Mouse (Mus musculus) intestine, embryonic 15.5 days (tissue): ENCODE data around the gene Fgf14. TPM values are rescaled to one million over a fixed set of nuclear protein-coding genes. Genes with fewer than 3 reads are reported as not detected.
A peak's percentile ranks its signal among the peaks of the same experiment; 100 is the strongest.
"Not testable (repeated sequence)": the region's sequence is repeated elsewhere in the genome, so short reads cannot be mapped to it uniquely, and the experiment has no call there.

Source experiments
- ATAC-seq: fragments of 200-750 bp; cut with Nextera tagmentation; 2 replicates; pipeline ENCODE4 v1.8.0; 2017; ENCODE audit warnings: moderate TSS enrichment, moderate library complexity
- H3K27ac ChIP-seq: fragments of 300-500 bp; sonication (generic); 2 replicates; pipeline ENCODE4 v1.5.1; 2015; ENCODE audit warnings: mild to moderate bottlenecking, inconsistent platforms
- H3K27me3 ChIP-seq: fragments of 300-500 bp; sonication (generic); replicated peaks from 2 replicates; pipeline ENCODE4 v1.6.1; 2015; ENCODE audit warnings: inconsistent platforms
- H3K36me3 ChIP-seq: fragments of 300-500 bp; sonication (generic); 2 replicates; pipeline ENCODE4 v1.6.1; 2015; ENCODE audit warnings: inconsistent platforms
- H3K4me1 ChIP-seq: fragments of 300-500 bp; sonication (generic); replicated peaks from 2 replicates; pipeline ENCODE4 v1.6.1; 2015; ENCODE audit warnings: inconsistent platforms
- H3K4me2 ChIP-seq: fragments of 300-500 bp; sonication (generic); replicated peaks from 2 replicates; pipeline ENCODE4 v1.6.1; 2015; ENCODE audit warnings: mild to moderate bottlenecking, inconsistent platforms
- H3K4me3 ChIP-seq: fragments of 300-500 bp; sonication (generic); replicated peaks from 2 replicates; pipeline ENCODE4 v1.5.1; 2015; ENCODE audit warnings: inconsistent platforms
- H3K9ac ChIP-seq: fragments of 300-500 bp; sonication (generic); 2 replicates; pipeline ENCODE4 v1.6.1; 2015; ENCODE audit warnings: inconsistent platforms
- H3K9me3 ChIP-seq: fragments of 300-500 bp; sonication (generic); 2 replicates; pipeline ENCODE4 v1.6.1; 2016; ENCODE audit warnings: inconsistent platforms
- WGBS: fragments of 180-500 bp; shearing (Covaris S2); methylation state at CpG from one replicate; pipeline ENCODE4 v1.1.7; 2015; 5-methylcytosine and 5-hydroxymethylcytosine counted together
- polyA plus RNA-seq: library from polyadenylated mRNA; unstranded; fragments of >200 nt; fragmentation: Nextera tagmentation; extraction: Ambion mirVana; gene quantifications from 2 replicates; pipeline ENCODE4 v1.2.1, GENCODE M21; 2015

Gene Fgf14
- polyA plus RNA-seq, 1 experiment from 2014 or later = 1.0 TPM

DNA sequence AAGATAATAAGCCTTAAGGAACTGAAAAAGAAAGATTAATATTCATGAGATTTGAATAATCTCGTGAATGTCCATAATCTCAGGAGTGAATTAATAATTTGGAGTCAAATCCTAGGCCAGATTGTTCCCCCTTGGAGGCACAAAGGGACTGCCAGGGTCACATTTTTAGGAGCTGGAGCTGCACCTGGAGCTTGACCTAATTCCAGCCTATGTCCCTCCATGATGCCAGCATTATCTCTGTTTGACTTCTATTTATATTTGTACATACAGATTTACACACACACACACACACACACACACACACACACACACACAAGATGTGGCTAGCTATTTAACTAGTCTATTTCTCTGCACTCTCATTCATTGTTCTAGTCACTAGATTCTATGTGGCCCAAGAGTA, 100.4 kb downstream of the Fgf14 start:
- no peak overlapping the region for H3K4me3 ChIP-seq
- H3K4me2 ChIP-seq = no peak overlapping the region
- H3K4me1 ChIP-seq = no peaks in the 10 kb centered on the region
- no peaks in the 10 kb centered on the region for H3K27me3 ChIP-seq
- ATAC-seq = no peak
- WGBS = 76% methylated on average over 1 of the region's 1 CpGs
- no peaks in the 10 kb centered on the region for H3K36me3 ChIP-seq
- no peak overlapping the region for H3K9ac ChIP-seq
- H3K9me3 ChIP-seq = no peaks in the 10 kb centered on the region
- no peak overlapping the region for H3K27ac ChIP-seq

DNA sequence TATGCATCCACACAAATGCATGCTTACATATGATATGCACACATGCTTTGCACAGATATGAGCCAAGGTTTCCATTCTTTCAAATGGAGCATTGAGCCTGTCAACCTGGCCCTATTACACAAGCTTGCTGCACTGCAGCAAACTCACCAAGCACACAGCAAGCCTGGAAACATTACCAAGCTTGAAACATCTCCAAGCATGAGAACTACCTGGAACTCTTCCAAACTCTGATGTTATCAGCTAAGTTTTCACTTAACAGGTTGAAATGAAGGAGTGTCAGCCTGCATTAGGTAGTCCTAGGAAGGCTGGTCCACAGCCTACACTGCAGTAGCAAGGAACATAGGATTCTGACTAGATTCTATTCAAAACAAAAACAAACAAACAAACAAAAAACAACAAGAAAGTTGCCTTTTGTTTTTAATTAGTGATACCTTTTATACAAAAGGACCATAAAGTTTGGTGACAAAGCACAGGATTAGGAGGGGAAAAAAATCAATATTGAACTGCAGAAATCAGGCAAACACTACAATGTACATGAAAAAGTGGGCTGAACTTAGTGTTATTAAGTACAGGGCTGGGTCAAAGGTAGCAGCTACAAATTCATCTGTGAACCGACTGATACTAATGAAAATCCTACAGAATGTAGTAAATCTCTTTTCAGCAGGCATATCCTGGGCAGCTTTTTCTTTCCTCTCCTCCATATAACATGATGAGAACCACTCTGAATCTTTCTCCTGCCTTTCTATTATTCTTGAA, 101.6 kb downstream of the Fgf14 start:
- H3K9me3 ChIP-seq = no peaks in the 10 kb centered on the region
- no peak overlapping the region for H3K9ac ChIP-seq
- no peak overlapping the region for H3K4me2 ChIP-seq
- H3K27me3 ChIP-seq = no peaks in the 10 kb centered on the region
- H3K36me3 ChIP-seq = no peaks in the 10 kb centered on the region
- H3K4me1 ChIP-seq = no peaks in the 10 kb centered on the region
- peak; percentile 84 for ATAC-seq
- H3K27ac ChIP-seq = no peak overlapping the region
- WGBS = 51% methylated on average over 1 of the region's 1 CpGs
- no peak overlapping the region for H3K4me3 ChIP-seq

DNA sequence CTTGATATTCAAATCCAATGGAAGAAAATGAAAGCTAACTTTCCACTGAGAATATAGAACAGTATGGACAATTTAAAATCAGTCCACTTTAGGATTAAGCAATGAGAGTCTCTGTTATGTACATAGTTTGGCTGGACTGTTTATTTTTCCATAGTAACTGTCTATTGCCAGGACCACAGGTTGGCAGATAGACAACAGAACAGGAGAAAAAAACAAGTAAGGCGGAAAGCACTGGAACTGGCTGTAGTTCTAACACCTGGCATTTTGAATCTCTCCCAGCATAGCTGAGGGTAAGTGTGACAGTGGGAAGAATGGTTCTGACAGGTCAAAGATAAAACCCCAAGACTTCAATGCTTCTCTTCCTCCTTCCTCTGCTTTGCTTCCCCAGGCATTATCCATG, 110.5 kb downstream of the Fgf14 start:
- H3K9me3 ChIP-seq = no peaks in the 10 kb centered on the region
- no peaks in the 10 kb centered on the region for H3K4me1 ChIP-seq
- no peak overlapping the region for H3K4me3 ChIP-seq
- no peaks in the 10 kb centered on the region for H3K36me3 ChIP-seq
- no peak overlapping the region for H3K4me2 ChIP-seq
- no peaks in the 10 kb centered on the region for H3K27me3 ChIP-seq
- H3K9ac ChIP-seq = no peak overlapping the region
- no peak for ATAC-seq
- 81% methylated on average over 1 of the region's 1 CpGs for WGBS
- no peak overlapping the region for H3K27ac ChIP-seq

DNA sequence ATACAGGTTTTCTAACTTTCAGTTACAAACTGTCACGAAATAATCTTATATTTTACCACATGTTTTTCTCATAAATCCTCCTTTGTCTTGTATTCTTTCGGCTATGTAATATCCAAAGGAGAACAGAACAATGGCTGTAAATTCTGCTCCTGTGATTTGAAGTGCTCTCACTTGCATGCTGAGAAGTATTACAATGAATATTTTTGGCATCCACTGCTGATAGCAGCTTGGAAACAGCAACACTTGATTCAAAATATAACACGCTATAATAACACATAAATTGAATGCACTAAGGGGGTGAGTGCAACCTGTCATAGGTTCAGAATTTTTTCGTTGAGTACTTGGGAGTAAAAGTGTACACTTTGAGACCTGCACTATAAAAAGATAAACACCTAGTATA, 115.4 kb downstream of the Fgf14 start:
- Histone ChIP-seq H3K4me1 (no peaks in the 10 kb centered on the region), H3K9ac (no peak overlapping the region), H3K4me2 (no peak overlapping the region), H3K9me3 (no peaks in the 10 kb centered on the region), H3K4me3 (no peak overlapping the region), H3K27ac (no peak overlapping the region), H3K36me3 (no peaks in the 10 kb centered on the region), H3K27me3 (no peaks in the 10 kb centered on the region)
- no peak for ATAC-seq
- 74% methylated on average over 4 of the region's 4 CpGs for WGBS

DNA sequence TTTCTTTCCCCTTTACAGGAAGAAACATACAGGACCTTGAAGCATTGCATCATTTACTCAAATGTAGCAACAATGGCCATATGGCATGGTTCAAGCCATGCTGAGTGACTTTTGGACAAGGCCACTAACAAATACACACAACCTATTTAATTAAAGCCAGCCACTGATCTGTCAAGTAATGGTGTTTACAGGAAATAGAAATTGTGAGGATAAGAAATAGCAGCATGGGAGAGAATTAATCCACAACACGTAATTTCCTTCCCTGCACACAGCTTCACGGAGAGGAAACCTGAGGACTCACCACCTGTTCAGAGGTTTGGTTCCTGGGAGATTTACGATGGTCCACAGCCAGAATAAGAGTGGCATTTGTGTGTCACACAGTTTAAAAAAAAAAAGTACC, 140.8 kb downstream of the Fgf14 start:
- Histone ChIP-seq H3K4me3 (no peak overlapping the region), H3K36me3 (no peaks in the 10 kb centered on the region), H3K4me1 (no peaks in the 10 kb centered on the region), H3K4me2 (no peak overlapping the region), H3K27me3 (no peaks in the 10 kb centered on the region), H3K27ac (no peak overlapping the region), H3K9me3 (no peaks in the 10 kb centered on the region), H3K9ac (no peak overlapping the region)
- no peak for ATAC-seq
- 75% methylated on average over 3 of the region's 3 CpGs for WGBS

DNA sequence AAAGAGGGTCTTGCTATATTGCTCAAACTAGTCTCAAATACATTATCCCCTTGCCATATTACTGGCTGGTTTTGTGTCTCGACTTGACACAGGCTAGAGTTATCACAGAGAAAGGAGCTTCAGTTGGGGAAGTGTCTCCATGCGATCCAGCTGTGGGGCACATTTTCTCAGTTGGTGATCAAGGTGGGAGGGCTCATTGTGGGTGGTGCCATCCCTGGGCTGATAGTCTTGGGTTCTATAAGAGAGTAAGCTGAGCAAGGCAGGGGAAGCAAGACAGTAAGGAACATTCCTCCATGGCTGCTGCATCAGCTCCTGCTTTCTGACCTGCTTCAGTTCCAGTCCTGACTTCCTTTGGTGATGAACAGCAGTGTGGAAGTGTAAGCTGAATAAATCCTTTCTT, 141.6 kb downstream of the Fgf14 start:
- 68% methylated on average over 2 of the region's 2 CpGs for WGBS
- not testable (repeated sequence) for ATAC-seq

DNA sequence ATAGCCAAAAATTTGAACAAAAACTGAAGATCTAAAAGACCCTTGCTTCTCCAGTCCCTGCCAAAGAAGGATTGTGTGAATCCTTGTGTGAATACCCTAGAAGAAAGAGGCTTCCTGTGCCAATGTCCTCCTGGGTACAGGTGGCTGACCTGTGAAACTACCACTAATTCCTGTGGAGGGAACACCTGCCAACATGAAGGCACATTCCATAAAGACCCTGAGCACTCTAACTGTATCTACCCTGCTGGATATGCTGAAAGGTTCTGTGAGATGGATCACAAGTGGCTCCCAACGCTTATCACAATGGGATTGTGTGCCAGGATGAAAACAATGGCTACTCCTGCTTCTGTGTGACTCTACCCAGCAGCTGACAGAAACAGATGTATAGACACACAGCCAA, 144.9 kb downstream of the Fgf14 start:
- Histone ChIP-seq H3K4me1 (no peaks in the 10 kb centered on the region), H3K9me3 (no peaks in the 10 kb centered on the region), H3K27me3 (no peaks in the 10 kb centered on the region), H3K4me2 (no peak overlapping the region), H3K4me3 (no peak overlapping the region), H3K27ac (no peak overlapping the region), H3K36me3 (no peaks in the 10 kb centered on the region), H3K9ac (no peak overlapping the region)
- WGBS = 70% methylated on average over 1 of the region's 1 CpGs
- ATAC-seq = no peak

More for the DNA sequence above, 141.6 kb downstream of the Fgf14 start:
- not testable (repeated sequence) for H3K36me3 ChIP-seq, H3K27ac ChIP-seq, H3K4me1 ChIP-seq, H3K9ac ChIP-seq, H3K9me3 ChIP-seq, H3K4me2 ChIP-seq, H3K27me3 ChIP-seq, H3K4me3 ChIP-seq

DNA sequence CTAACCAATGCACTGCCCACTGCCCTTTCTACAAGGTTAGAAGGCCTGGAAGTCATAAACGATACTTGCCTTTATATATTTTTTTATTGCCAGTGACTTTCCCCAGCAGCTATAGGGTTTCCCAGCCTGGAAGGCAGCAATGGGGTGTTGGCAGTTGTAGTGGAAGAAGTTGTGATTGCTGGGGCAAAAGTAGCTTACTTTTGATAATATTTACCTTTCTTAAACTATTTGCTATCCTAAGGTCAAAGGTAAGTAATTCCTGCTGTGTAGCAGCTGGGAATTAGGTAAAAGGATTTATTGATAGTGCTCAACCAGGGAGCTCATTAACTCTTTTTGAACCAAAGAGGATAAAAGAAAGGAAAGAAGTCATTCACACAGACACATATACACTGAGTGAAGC, 164.9 kb downstream of the Fgf14 start:
- ATAC-seq = peak; percentile 92
- no peaks in the 10 kb centered on the region for H3K9me3 ChIP-seq
- no peak overlapping the region for H3K4me2 ChIP-seq
- 56% methylated on average over 1 of the region's 1 CpGs for WGBS
- no peak overlapping the region for H3K27ac ChIP-seq
- no peaks in the 10 kb centered on the region for H3K27me3 ChIP-seq
- H3K4me3 ChIP-seq = no peak overlapping the region
- no peaks in the 10 kb centered on the region for H3K36me3 ChIP-seq
- H3K9ac ChIP-seq = no peak overlapping the region
- no peaks in the 10 kb centered on the region for H3K4me1 ChIP-seq

DNA sequence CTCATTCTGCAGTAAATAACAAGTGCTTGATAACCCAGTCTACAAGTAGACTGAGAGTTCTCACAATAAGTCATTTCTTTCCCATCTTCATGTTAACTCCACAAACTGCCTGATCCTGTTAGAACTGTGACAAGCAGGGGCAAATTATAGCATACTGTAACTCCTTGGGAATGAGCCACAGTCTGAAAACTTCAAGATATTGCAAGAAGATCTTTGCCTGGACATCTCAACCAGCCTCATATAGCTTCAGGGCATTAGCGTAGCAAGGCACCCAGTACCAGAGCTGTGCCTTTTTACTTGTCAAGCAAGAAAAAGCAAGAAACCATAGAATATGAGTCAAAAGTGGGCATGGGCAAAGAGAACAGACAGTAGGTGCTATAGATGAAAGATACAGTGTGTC, 188.0 kb downstream of the Fgf14 start:
- Histone ChIP-seq H3K4me3 (no peak overlapping the region), H3K36me3 (no peaks in the 10 kb centered on the region), H3K4me1 (no peaks in the 10 kb centered on the region), H3K9ac (no peak overlapping the region), H3K27me3 (no peaks in the 10 kb centered on the region), H3K4me2 (no peak overlapping the region), H3K9me3 (no peaks in the 10 kb centered on the region), H3K27ac (no peak overlapping the region)
- WGBS = 93% methylated on average over 1 of the region's 1 CpGs
- ATAC-seq = no peak

DNA sequence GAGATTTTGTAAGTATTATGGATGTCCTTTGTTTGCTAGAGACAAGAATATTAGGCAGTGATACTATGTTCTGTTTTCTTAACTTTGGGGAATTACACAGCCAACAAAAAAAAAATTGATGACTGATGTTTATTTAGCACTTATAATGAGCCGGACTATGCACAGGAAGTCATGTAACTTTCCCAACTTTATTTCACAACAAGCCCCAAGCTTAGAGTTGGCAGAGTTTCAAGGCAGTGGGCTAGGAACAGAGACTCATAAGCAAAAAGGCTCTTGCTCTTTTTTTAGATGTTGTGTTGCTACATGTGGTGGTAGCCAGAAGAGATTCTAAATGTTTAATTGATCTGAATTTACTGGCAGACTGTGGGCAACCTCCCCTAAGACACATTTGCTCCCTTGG, 191.7 kb downstream of the Fgf14 start:
- H3K4me1 ChIP-seq = no peaks in the 10 kb centered on the region
- no peak overlapping the region for H3K4me2 ChIP-seq
- H3K9ac ChIP-seq = no peak overlapping the region
- no peaks in the 10 kb centered on the region for H3K36me3 ChIP-seq
- H3K9me3 ChIP-seq = no peaks in the 10 kb centered on the region
- 62% methylated on average over 1 of the region's 1 CpGs for WGBS
- H3K27ac ChIP-seq = no peak overlapping the region
- no peak for ATAC-seq
- no peak overlapping the region for H3K4me3 ChIP-seq
- H3K27me3 ChIP-seq = no peaks in the 10 kb centered on the region

DNA sequence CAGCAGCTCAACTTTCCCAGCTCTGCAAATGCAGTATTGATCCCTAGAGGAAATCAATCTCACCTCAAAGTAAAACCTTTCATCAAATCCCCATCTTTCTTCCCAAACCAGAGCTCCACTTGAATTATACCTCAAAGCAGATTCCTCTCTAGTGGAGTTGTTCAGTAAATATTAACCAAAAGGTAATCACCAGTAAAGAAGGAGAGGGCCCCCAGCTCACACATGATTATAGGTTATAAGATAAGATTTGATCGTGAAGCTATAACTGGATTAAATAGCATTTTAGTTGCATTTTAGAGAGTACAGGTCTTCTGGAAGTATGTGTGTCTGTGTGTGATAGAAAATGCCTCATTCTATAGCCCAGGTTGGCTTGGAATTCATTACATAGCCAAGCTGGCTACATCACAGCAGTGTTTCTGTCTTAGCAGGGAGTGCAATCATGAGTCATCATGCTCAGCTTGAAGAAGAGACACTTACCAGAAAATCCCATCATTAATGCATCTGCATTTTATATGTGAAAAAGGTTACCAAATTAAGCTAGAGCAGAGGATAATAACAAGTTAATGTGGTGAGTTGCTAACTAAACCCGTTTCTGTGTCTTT, 202.8 kb downstream of the Fgf14 start:
- H3K9ac ChIP-seq = no peak overlapping the region
- no peaks in the 10 kb centered on the region for H3K9me3 ChIP-seq
- no peaks in the 10 kb centered on the region for H3K27me3 ChIP-seq
- H3K36me3 ChIP-seq = no peaks in the 10 kb centered on the region
- ATAC-seq = peak; percentile 78
- H3K4me3 ChIP-seq = no peak overlapping the region
- WGBS = 51% methylated on average over 2 of the region's 2 CpGs
- no peaks in the 10 kb centered on the region for H3K4me1 ChIP-seq
- H3K27ac ChIP-seq = no peak overlapping the region
- H3K4me2 ChIP-seq = no peak overlapping the region

DNA sequence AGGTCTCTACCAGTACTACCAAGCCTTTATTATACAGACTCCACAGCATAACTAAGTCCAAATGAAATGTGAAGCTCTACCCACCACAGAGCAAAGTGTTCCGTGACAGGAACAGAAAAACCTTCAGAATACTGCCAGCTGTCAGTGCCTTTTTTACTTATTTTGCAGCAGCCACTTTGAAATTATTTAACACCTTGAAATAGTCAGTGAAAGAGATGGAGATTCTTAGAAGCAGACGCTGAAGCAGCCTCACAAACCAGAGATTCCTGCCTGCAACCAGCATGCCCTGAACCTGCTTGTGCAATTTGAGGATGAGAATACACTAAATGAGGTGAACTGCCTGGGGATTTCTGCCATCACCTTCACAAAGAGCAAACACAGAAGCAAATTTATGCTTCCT, 206.0 kb downstream of the Fgf14 start:
- Histone ChIP-seq H3K27me3 (no peaks in the 10 kb centered on the region), H3K27ac (no peak overlapping the region), H3K4me2 (no peak overlapping the region), H3K9ac (no peak overlapping the region), H3K4me1 (no peaks in the 10 kb centered on the region), H3K36me3 (no peaks in the 10 kb centered on the region), H3K4me3 (no peak overlapping the region), H3K9me3 (no peaks in the 10 kb centered on the region)
- 83% methylated on average over 2 of the region's 2 CpGs for WGBS
- no peak for ATAC-seq

DNA sequence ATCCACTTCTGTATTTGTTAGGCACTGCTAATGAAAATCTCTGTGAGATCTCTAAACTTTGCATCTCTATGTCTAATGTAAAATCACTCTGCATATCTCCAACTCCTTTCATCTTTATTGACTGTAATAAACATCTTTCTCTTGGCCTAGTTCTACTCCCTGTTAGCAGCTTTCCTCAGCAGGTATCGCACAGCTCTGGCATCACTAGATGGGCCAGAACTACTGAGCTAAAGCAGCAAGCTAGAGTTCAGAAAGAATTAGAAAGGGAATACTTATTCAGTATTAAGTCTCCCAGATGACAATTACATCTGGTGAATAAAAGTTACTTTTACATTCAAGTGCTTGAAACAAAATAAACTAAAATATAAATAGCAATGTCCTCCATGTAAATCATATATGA, 221.8 kb downstream of the Fgf14 start:
- H3K4me3 ChIP-seq = no peak overlapping the region
- no peaks in the 10 kb centered on the region for H3K27me3 ChIP-seq
- no peaks in the 10 kb centered on the region for H3K4me1 ChIP-seq
- no peak for ATAC-seq
- H3K9me3 ChIP-seq = no peaks in the 10 kb centered on the region
- 81% methylated on average over 1 of the region's 1 CpGs for WGBS
- no peak overlapping the region for H3K9ac ChIP-seq
- H3K27ac ChIP-seq = no peak overlapping the region
- H3K36me3 ChIP-seq = no peaks in the 10 kb centered on the region
- H3K4me2 ChIP-seq = no peak overlapping the region
